Mouse (Mus musculus) neural tube, embryonic 11.5 days (tissue): ENCODE results near the gene Stmn3. TPM values are rescaled to one million over a fixed set of nuclear protein-coding genes. Genes with fewer than 3 reads are reported as not detected.
"Not testable (repeated sequence)": the region's sequence is repeated elsewhere in the genome, so short reads cannot be mapped to it uniquely, and the experiment has no call there.

Experiments used
- ATAC-seq: fragments of 200-750 bp; cut with Nextera tagmentation; 2 replicates; pipeline ENCODE4 v1.8.0; 2017; ENCODE audit warnings: moderate number of reproducible peaks, mild to moderate bottlenecking, moderate TSS enrichment, moderate library complexity; ENCODE audit not compliant: insufficient read depth, low FRiP score, low TSS enrichment
- DNase-seq: peaks from one replicate; pipeline ENCODE4 v3.0.0-alpha.2; 2015; ENCODE audit warnings: low spot score
- H3K27ac ChIP-seq: fragments of 300-500 bp; sonication (generic); 2 replicates; pipeline ENCODE4 v1.5.1; 2014; ENCODE audit warnings: low read depth, mild to moderate bottlenecking, low read length
- H3K27me3 ChIP-seq: fragments of 300-500 bp; sonication (generic); 2 replicates; pipeline ENCODE4 v1.6.1; 2014; ENCODE audit warnings: mild to moderate bottlenecking, low read length, mixed read lengths; ENCODE audit not compliant: control insufficient read depth, insufficient read depth
- H3K36me3 ChIP-seq: fragments of 300-500 bp; sonication (generic); 2 replicates; pipeline ENCODE4 v1.6.1; 2014; ENCODE audit warnings: mild to moderate bottlenecking, low read length, moderate library complexity, mixed read lengths; ENCODE audit not compliant: control insufficient read depth, insufficient read depth
- H3K4me1 ChIP-seq: fragments of 300-500 bp; sonication (generic); 2 replicates; pipeline ENCODE4 v1.6.1; 2014; ENCODE audit warnings: low read length, mixed read lengths; ENCODE audit not compliant: control insufficient read depth, insufficient read depth
- H3K4me2 ChIP-seq: fragments of 300-500 bp; sonication (generic); 2 replicates; pipeline ENCODE4 v1.6.1; 2014; ENCODE audit warnings: low read depth, mild to moderate bottlenecking, moderate library complexity
- H3K4me3 ChIP-seq: fragments of 300-500 bp; sonication (generic); 2 replicates; pipeline ENCODE4 v1.5.1; 2014; ENCODE audit warnings: low read depth, low read length
- H3K9ac ChIP-seq: fragments of 300-500 bp; sonication (generic); 2 replicates; pipeline ENCODE4 v1.6.1; 2014; ENCODE audit warnings: mild to moderate bottlenecking, low read length
- H3K9me3 ChIP-seq: fragments of 300-500 bp; sonication (generic); 2 replicates; pipeline ENCODE4 v1.6.1; 2016; ENCODE audit warnings: low read length; ENCODE audit not compliant: control insufficient read depth
- WGBS: fragments of 180-500 bp; shearing (Covaris S2); extraction: QIAGEN DNeasy Blood & Tissue Kit; methylation state at CpG from one replicate; pipeline ENCODE4 v1.1.7; 2014; 5-methylcytosine and 5-hydroxymethylcytosine counted together
- polyA plus RNA-seq: library from polyadenylated mRNA; unstranded; fragments of >200 nt; fragmentation: Nextera tagmentation; extraction: Ambion mirVana; gene quantifications from 2 replicates; pipeline ENCODE4 v1.2.1, GENCODE M21; 2014

Gene Stmn3
- polyA plus RNA-seq, 1 experiment from 2014 or later: 430 TPM

- H3K4me2 ChIP-seq: no peak overlapping the region
- H3K36me3 ChIP-seq: no peaks in the 10 kb centered on the region
- H3K27ac ChIP-seq: no peak overlapping the region
- no peaks in the 10 kb centered on the region for H3K9me3 ChIP-seq
- ATAC-seq (no peak), DNase-seq (no peak)
- H3K9ac ChIP-seq: no peak overlapping the region
- 85% methylated on average over 1 of the region's 1 CpGs for WGBS
- H3K4me1 ChIP-seq: peaks cover 7% of the 10 kb centered on the region
- H3K4me3 ChIP-seq: no peak overlapping the region
- H3K27me3 ChIP-seq: no peaks in the 10 kb centered on the region
Observed at GRCm38 (mm10) chr2:181290937-181291336, 23.4 kb downstream of the Stmn3 start.

- Histone ChIP-seq H3K9ac (no peak overlapping the region), H3K4me3 (peak overlapping the region; percentile 60; the same call in 1 of the 2 replicates), H3K36me3 (no peaks in the 10 kb centered on the region), H3K4me2 (peak overlapping the region; percentile 61), H3K27me3 (no peaks in the 10 kb centered on the region), H3K9me3 (no peaks in the 10 kb centered on the region), H3K4me1 (peaks cover 7% of the 10 kb centered on the region), H3K27ac (no peak overlapping the region)
- ATAC-seq: no peak
- WGBS: 73% methylated on average over 3 of the region's 3 CpGs
- DNase-seq: no peak
Observed at GRCm38 (mm10) chr2:181288691-181289090, 25.6 kb downstream of the Stmn3 start.

- ATAC-seq: peak; percentile 94
- WGBS: under 1% methylated on average over 24 of the region's 38 CpGs
Observed at GRCm38 (mm10) chr2:181287958-181288350, 26.3 kb downstream of the Stmn3 start, which contains the start of gene Gmeb2. TSS of gene Gmeb2 (minus strand) at chr2:181288035.

GRCm38 (mm10) chr2:181287338-181287957 is 26.9 kb downstream of the Stmn3 start:
- peak overlapping the region; percentile 93 for H3K9ac ChIP-seq

More at GRCm38 (mm10) chr2:181287958-181288350, 26.3 kb downstream of the Stmn3 start, which contains the start of gene Gmeb2:
- DNase-seq: peak; percentile 95
- not testable (repeated sequence) for H3K27me3 ChIP-seq, H3K9me3 ChIP-seq, H3K36me3 ChIP-seq, H3K4me1 ChIP-seq
- H3K27ac ChIP-seq: peak within 1 kb of the TSS; percentile 94
- peak within 1 kb of the TSS; percentile 93 for H3K9ac ChIP-seq
- H3K4me2 ChIP-seq: peak within 1 kb of the TSS; percentile 70
- H3K4me3 ChIP-seq: peak within 1 kb of the TSS; percentile 60

GRCm38 (mm10) chr2:181286629-181287337 is 27.5 kb downstream of the Stmn3 start:
- H3K4me2 ChIP-seq: peak overlapping the region; percentile 70
- H3K27me3 ChIP-seq: no peaks in the 10 kb centered on the region
- H3K9me3 ChIP-seq: no peaks in the 10 kb centered on the region
- 52% methylated on average over 6 of the region's 6 CpGs for WGBS
- peak overlapping the region; percentile 94 for H3K27ac ChIP-seq
- H3K9ac ChIP-seq: peak overlapping the region; percentile 93
- H3K4me3 ChIP-seq: peak overlapping the region; percentile 60
- H3K4me1 ChIP-seq: peaks cover 7% of the 10 kb centered on the region
- no peaks in the 10 kb centered on the region; the same call in 1 of the 2 replicates for H3K36me3 ChIP-seq
- DNase-seq: no peak
- no peak for ATAC-seq

More at GRCm38 (mm10) chr2:181287338-181287957, 26.9 kb downstream of the Stmn3 start:
- H3K4me3 ChIP-seq: peak overlapping the region; percentile 60
- no peaks in the 10 kb centered on the region; the same call in 1 of the 2 replicates for H3K36me3 ChIP-seq
- peaks cover 7% of the 10 kb centered on the region for H3K4me1 ChIP-seq
- H3K9me3 ChIP-seq: no peaks in the 10 kb centered on the region
- ATAC-seq: peak; percentile 85
- H3K4me2 ChIP-seq: peak overlapping the region; percentile 70
- H3K27ac ChIP-seq: peak overlapping the region; percentile 94
- WGBS: under 1% methylated on average over 31 of the region's 71 CpGs
- H3K27me3 ChIP-seq: no peaks in the 10 kb centered on the region
- peak; percentile 87 for DNase-seq

GRCm38 (mm10) chr2:181279968-181280367 is 34.3 kb downstream of the Stmn3 start:
- no peak for DNase-seq
- H3K4me2 ChIP-seq: no peak overlapping the region
- peaks cover 2% of the 10 kb centered on the region for H3K36me3 ChIP-seq
- no peaks in the 10 kb centered on the region for H3K27me3 ChIP-seq
- no peaks in the 10 kb centered on the region for H3K9me3 ChIP-seq
- no peak overlapping the region for H3K4me3 ChIP-seq
- WGBS: 93% methylated on average over 1 of the region's 1 CpGs
- no peaks in the 10 kb centered on the region for H3K4me1 ChIP-seq
- no peak overlapping the region for H3K27ac ChIP-seq
- no peak for ATAC-seq
- H3K9ac ChIP-seq: no peak overlapping the region

- H3K9me3 ChIP-seq: no peaks in the 10 kb centered on the region
- H3K36me3 ChIP-seq: peaks cover 5% of the 10 kb centered on the region; the same call in 1 of the 2 replicates
Observed at GRCm38 (mm10) chr2:181277866-181278265, 36.4 kb downstream of the Stmn3 start.

GRCm38 (mm10) chr2:181276766-181277165 is 37.5 kb downstream of the Stmn3 start:
- H3K36me3 ChIP-seq: peaks cover 5% of the 10 kb centered on the region; the same call in 1 of the 2 replicates
- no peak overlapping the region for H3K27ac ChIP-seq
- H3K4me1 ChIP-seq: no peaks in the 10 kb centered on the region
- no peak overlapping the region for H3K9ac ChIP-seq
- no peaks in the 10 kb centered on the region for H3K27me3 ChIP-seq
- WGBS: 83% methylated on average over 1 of the region's 1 CpGs
- no peaks in the 10 kb centered on the region for H3K9me3 ChIP-seq
- H3K4me3 ChIP-seq: no peak overlapping the region
- no peak for DNase-seq
- no peak for ATAC-seq
- no peak overlapping the region for H3K4me2 ChIP-seq

More at GRCm38 (mm10) chr2:181277866-181278265, 36.4 kb downstream of the Stmn3 start:
- no peaks in the 10 kb centered on the region for H3K27me3 ChIP-seq
- no peak overlapping the region for H3K4me3 ChIP-seq
- H3K9ac ChIP-seq: no peak overlapping the region
- no peak for ATAC-seq
- no peaks in the 10 kb centered on the region for H3K4me1 ChIP-seq
- 76% methylated on average over 3 of the region's 3 CpGs for WGBS
- DNase-seq: no peak
- H3K27ac ChIP-seq: no peak overlapping the region
- no peak overlapping the region for H3K4me2 ChIP-seq
